ENCODE assay signal across 12 mouse cellular contexts in genomic region chr9:65041430-65041829, GRCm38 (mm10). TPM values are rescaled to one million over a fixed set of nuclear protein-coding genes. Genes with fewer than 3 reads are reported as not detected.
DNase-seq lines count a peak whose midpoint lies in the region; ATAC-seq and TF ChIP-seq lines count a peak whose summit lies in the region.
"Had no signal": no experiment of that assay in that cellular context is flagged by ENCODE, and none has a peak within 500 bp of the region (broad histone marks: within the 10 kb centered on the region; RNA-seq: fewer than 3 reads in every experiment).

No protein-coding gene starts in this region.

- no peak overlapping the region for H3K4me3 ChIP-seq in heart, postnatal 0 days (ENCODE audit: low read depth, low read length)
- H3K4me3 ChIP-seq: hindbrain, embryonic 10.5 days had no signal

- H3K27me3 ChIP-seq in heart, postnatal 0 days (ENCODE audit: control insufficient read depth, insufficient read depth, low read length) = no peaks in the 10 kb centered on the region

- no peak overlapping the region for H3K4me2 ChIP-seq in heart, postnatal 0 days (ENCODE audit: low read depth, low read length)

- DNase-seq in heart, postnatal 0 days (ENCODE audit: low spot score) = no peak
- no peak for DNase-seq in heart, postnatal 10 days
- peak; percentile 34 for DNase-seq in thymus, postnatal 4 days
- DNase-seq in thymus, postnatal 14 days = no peak
- DNase-seq in brain, embryonic 14.5 days (ENCODE audit: low read depth) = no peak
- DNase-seq in frontal cortex, adult 2 months (ENCODE audit: extremely low spot score in 1 of 2, low spot score in 1 of 2) = no peak
- no peak for DNase-seq in gastrocnemius, postnatal 4 days (ENCODE audit: low spot score in 2 of 2)
- DNase-seq: cerebellum, adult 11-12 months; gastrocnemius, postnatal 14 days; kidney, postnatal 4 days had no signal

- TF ChIP-seq EP300 in heart, postnatal 0 days (IDR thresholded peaks at IDR 0.05; ENCODE audit: low read depth) = no peak

- no peak overlapping the region for H3K27ac ChIP-seq in heart, postnatal 0 days (ENCODE audit: low read depth)
- H3K27ac ChIP-seq: hindbrain, embryonic 10.5 days had no signal

- ATAC-seq in heart, postnatal 0 days (ENCODE audit: insufficient read depth, low read depth) = no peak
- no peak for ATAC-seq in granulocyte monocyte progenitor cell, adult 5-6 weeks (replicated peaks; ENCODE audit: poor library complexity, severe bottlenecking)

- no peaks in the 10 kb centered on the region for H3K4me1 ChIP-seq in heart, postnatal 0 days (ENCODE audit: control insufficient read depth, insufficient read depth)
- H3K4me1 ChIP-seq: hindbrain, embryonic 10.5 days had no signal

- H3K36me3 ChIP-seq in heart, postnatal 0 days (replicated peaks; ENCODE audit: control insufficient read depth, insufficient read depth, low read length) = peaks cover 84% of the 10 kb centered on the region

- H3K9me3 ChIP-seq in heart, postnatal 0 days (replicated peaks; ENCODE audit: control insufficient read depth, low read length) = no peaks in the 10 kb centered on the region
- H3K9me3 ChIP-seq: hindbrain, embryonic 10.5 days had no signal

- no peak for TF ChIP-seq POLR2A in brain, embryonic 14.5 days (IDR thresholded peaks at IDR 0.05; ENCODE audit: borderline replicate concordance, extremely low read depth, insufficient read depth, insufficient read length, poor library complexity, severe bottlenecking)

- 97% methylated on average over 5 of the region's 5 CpGs for WGBS in heart, postnatal 0 days

- no peak overlapping the region for H3K9ac ChIP-seq in heart, postnatal 0 days (replicated peaks; ENCODE audit: low read depth, low read length)

- TF ChIP-seq CTCF in heart, postnatal 0 days (IDR thresholded peaks at IDR 0.05; ENCODE audit: low read depth) = peak; percentile 8; the same call in 1 of the 2 replicates
- TF ChIP-seq CTCF in brain, embryonic 14.5 days (IDR thresholded peaks at IDR 0.05; ENCODE audit: borderline replicate concordance, extremely low read depth, insufficient read depth, insufficient read length) = peak; percentile 40; the same call in 1 of the 2 replicates

- intact Hi-C loops in heart, postnatal 10 days (cut with DNase I) = no loop called here

RNA-seq across cellular contexts. Expression of gene Dpp8, which starts 9.2 kb away (rescaled TPM):
- 39.4 TPM in 2 replicates for total RNA-seq in heart, postnatal 0 days (2014; rRNA removed; ENCODE audit: low replicate concordance)
- 15.7 and 17.5 TPM in 2 replicates for polyA plus RNA-seq in heart, postnatal 0 days (2015; fragmentation: Nextera tagmentation; extraction: Ambion mirVana)
- 10 to 100 TPM; 66.6 to 72.7 TPM for total RNA-seq in heart, postnatal 10 days (2021)
- 51.3 and 58.3 TPM in 2 replicates for polyA plus RNA-seq in brain, embryonic 14.5 days (2012; rRNA removed)
- total RNA-seq in granulocyte monocyte progenitor cell, adult 5-6 weeks (2014; fragmentation: Nextera tagmentation) = 78.6 and 82.8 TPM in 2 replicates
- 86.4 and 93.8 TPM in 2 replicates for total RNA-seq in granulocyte monocyte progenitor cell, adult 5-6 weeks (2017)
- polyA plus RNA-seq in frontal cortex, adult 2 months (2012; rRNA removed) = 73.5 and 76.7 TPM in 2 replicates
- 100 to 1,000 TPM in 1 of 2 experiments, 10 to 100 TPM in 1; 85.3 to 103 TPM for total RNA-seq in gastrocnemius, postnatal 4 days (2021)

RNA-seq across cellular contexts. Expression of gene Hacd3, which starts 19.9 kb away (rescaled TPM):
- total RNA-seq in heart, postnatal 0 days (2014; rRNA removed; ENCODE audit: low replicate concordance) = 24.6 and 37.4 TPM in 2 replicates
- 35.8 and 37.4 TPM in 2 replicates for polyA plus RNA-seq in heart, postnatal 0 days (2015; fragmentation: Nextera tagmentation; extraction: Ambion mirVana)
- total RNA-seq in heart, postnatal 10 days (2021) = 10 to 100 TPM; 19.3 to 22.2 TPM
- 113 and 117 TPM in 2 replicates for polyA plus RNA-seq in brain, embryonic 14.5 days (2012; rRNA removed)
- 26.9 and 30.3 TPM in 2 replicates for total RNA-seq in granulocyte monocyte progenitor cell, adult 5-6 weeks (2014; fragmentation: Nextera tagmentation)
- total RNA-seq in granulocyte monocyte progenitor cell, adult 5-6 weeks (2017) = 43.8 and 60.3 TPM in 2 replicates
- polyA plus RNA-seq in frontal cortex, adult 2 months (2012; rRNA removed) = 140 and 153 TPM in 2 replicates
- 10 to 100 TPM; 18.2 to 20.1 TPM for total RNA-seq in gastrocnemius, postnatal 4 days (2021)

RNA-seq across cellular contexts. Expression of gene Igdcc4, which starts 59.9 kb away (rescaled TPM):
- 10.9 and 13.9 TPM in 2 replicates for total RNA-seq in heart, postnatal 0 days (2014; rRNA removed; ENCODE audit: low replicate concordance)
- polyA plus RNA-seq in heart, postnatal 0 days (2015; fragmentation: Nextera tagmentation; extraction: Ambion mirVana) = 3.0 and 3.2 TPM in 2 replicates
- total RNA-seq in heart, postnatal 10 days (2021) = 10 to 100 TPM; 14.4 to 15.6 TPM
- 26.2 and 33.3 TPM in 2 replicates for polyA plus RNA-seq in brain, embryonic 14.5 days (2012; rRNA removed)
- total RNA-seq in granulocyte monocyte progenitor cell, adult 5-6 weeks (2014; fragmentation: Nextera tagmentation) = 0.38 TPM in 1 of 2 replicates, not detected in the other
- total RNA-seq in granulocyte monocyte progenitor cell, adult 5-6 weeks (2017) = 0.15 and 0.17 TPM in 2 replicates
- 27.7 and 30.9 TPM in 2 replicates for polyA plus RNA-seq in frontal cortex, adult 2 months (2012; rRNA removed)
- total RNA-seq in gastrocnemius, postnatal 4 days (2021) = 100 to 1,000 TPM; 152 to 153 TPM
